Mouse (Mus musculus): Measurements from ENCODE around the gene Grin3a. TPM values are rescaled to one million over a fixed set of nuclear protein-coding genes. Genes with fewer than 3 reads are reported as not detected.

Gene Grin3a
- total and polyA plus RNA-seq, 3 experiments: 0.04 to 0.10 TPM; not detected in 1

- no peak overlapping the region for H3K4me3 ChIP-seq (ENCODE audit: control insufficient read depth in 1 of 2, insufficient read depth in 1 of 2, low read depth in 2 of 2, low read length in 2 of 2)
- no peaks in the 10 kb centered on the region; a peak in 1 of 4 replicates for H3K27me3 ChIP-seq (ENCODE audit: control insufficient read depth in 1 of 2, insufficient read depth in 2 of 2, low read length in 2 of 2)
- no peaks in the 10 kb centered on the region for H3K9me3 ChIP-seq (replicated peaks; ENCODE audit: insufficient read depth, low read length)
- H3K79me2 ChIP-seq (ENCODE audit: control insufficient read depth, insufficient read depth, low read length, poor library complexity): no peaks in the 10 kb centered on the region
- TF ChIP-seq MAFK (IDR thresholded peaks at IDR 0.05; ENCODE audit: borderline replicate concordance, low read depth, low read length) (no peak), MAZ (IDR thresholded peaks at IDR 0.05; ENCODE audit: low read depth, low read length) (no peak), CHD1 (IDR thresholded peaks at IDR 0.05; ENCODE audit: low read depth, low read length) (no peak), ETS1 (IDR thresholded peaks at IDR 0.05; ENCODE audit: low read depth, low read length) (no peak), NELFE (IDR thresholded peaks at IDR 0.05; ENCODE audit: low read depth, low read length) (no peak), JUND (IDR thresholded peaks at IDR 0.05; ENCODE audit: low read depth, low read length) (no peak), CTCF (IDR thresholded peaks at IDR 0.05 in 2 of 3, conservative IDR thresholded peaks at IDR 0.05 in 1 of 3; ENCODE audit: control insufficient read depth in 1 of 3, insufficient read depth in 1 of 3, low read depth in 2 of 3, low read length in 3 of 3, poor library complexity in 1 of 3, severe bottlenecking in 1 of 3) (no peak), ZNF384 (IDR thresholded peaks at IDR 0.05; ENCODE audit: low read depth, low read length) (no peak)
- DNase-seq (ENCODE audit: low read depth, low spot score): no peak
- H3K9ac ChIP-seq (ENCODE audit: control insufficient read depth, low read depth, low read length, poor library complexity, severe bottlenecking): no peak overlapping the region
- no peak overlapping the region for H3K27ac ChIP-seq (ENCODE audit: control insufficient read depth, low read depth, low read length)
- H3K4me1 ChIP-seq (ENCODE audit: control insufficient read depth in 1 of 2, insufficient read depth in 2 of 2, low read length in 2 of 2): no peaks in the 10 kb centered on the region
- H3K36me3 ChIP-seq (ENCODE audit: control insufficient read depth in 1 of 2, insufficient read depth in 2 of 2, low read length in 2 of 2): no peaks in the 10 kb centered on the region; a peak in 1 of 4 replicates
These were observed 165.2 kb downstream of the Grin3a start for GRCm38 (mm10) chr4:49680171-49680875.

GRCm38 (mm10) chr4:49676790-49677189 is 168.8 kb downstream of the Grin3a start:
- Histone ChIP-seq H3K36me3 (ENCODE audit: control insufficient read depth in 1 of 2, insufficient read depth in 2 of 2, low read length in 2 of 2) (no peaks in the 10 kb centered on the region), H3K27ac (ENCODE audit: control insufficient read depth, low read depth, low read length) (no peak overlapping the region), H3K9ac (ENCODE audit: control insufficient read depth, low read depth, low read length, poor library complexity, severe bottlenecking) (no peak overlapping the region), H3K4me3 (ENCODE audit: control insufficient read depth in 1 of 2, insufficient read depth in 1 of 2, low read depth in 2 of 2, low read length in 2 of 2) (no peak overlapping the region), H3K9me3 (replicated peaks; ENCODE audit: insufficient read depth, low read length) (no peaks in the 10 kb centered on the region), H3K4me1 (ENCODE audit: control insufficient read depth in 1 of 2, insufficient read depth in 2 of 2, low read length in 2 of 2) (no peaks in the 10 kb centered on the region), H3K79me2 (ENCODE audit: control insufficient read depth, insufficient read depth, low read length, poor library complexity) (no peaks in the 10 kb centered on the region), H3K27me3 (ENCODE audit: control insufficient read depth in 1 of 2, insufficient read depth in 2 of 2, low read length in 2 of 2) (no peaks in the 10 kb centered on the region)
- no peak for TF ChIP-seq SIN3A (IDR thresholded peaks at IDR 0.05; ENCODE audit: low read length)
- no peak for TF ChIP-seq TBP (IDR thresholded peaks at IDR 0.05; ENCODE audit: low read depth, low read length)
- no peak for TF ChIP-seq NRF1 (IDR thresholded peaks at IDR 0.05; ENCODE audit: insufficient read depth, low read depth, low read length, poor library complexity, severe bottlenecking)
- no peak for TF ChIP-seq BHLHE40 (IDR thresholded peaks at IDR 0.05; ENCODE audit: borderline replicate concordance, low read depth, low read length)
- no peak for TF ChIP-seq UBTF (IDR thresholded peaks at IDR 0.05; ENCODE audit: borderline replicate concordance, insufficient read depth, low read depth, low read length)
- TF ChIP-seq MYB (IDR thresholded peaks at IDR 0.05; ENCODE audit: low read depth, low read length): no peak
- TF ChIP-seq ZNF384 (IDR thresholded peaks at IDR 0.05; ENCODE audit: low read depth, low read length): no peak
- TF ChIP-seq SMC3 (IDR thresholded peaks at IDR 0.05; ENCODE audit: low read depth, low read length): no peak
- no peak for TF ChIP-seq NELFE (IDR thresholded peaks at IDR 0.05; ENCODE audit: low read depth, low read length)
- TF ChIP-seq CHD2 (IDR thresholded peaks at IDR 0.05; ENCODE audit: low read length): no peak
- no peak for TF ChIP-seq CTCF (IDR thresholded peaks at IDR 0.05 in 2 of 3, conservative IDR thresholded peaks at IDR 0.05 in 1 of 3; ENCODE audit: control insufficient read depth in 1 of 3, insufficient read depth in 1 of 3, low read depth in 2 of 3, low read length in 3 of 3, poor library complexity in 1 of 3, severe bottlenecking in 1 of 3)
- no peak for DNase-seq (ENCODE audit: low read depth, low spot score)
